Mouse (Mus musculus) hindbrain, postnatal 0 days (tissue): ENCODE measurements at regions not wholly inside any gene's neighbourhood (a gene's known extent, or its start where the extent isn't known, plus 50 kb on each side); places are given as distances from the start of the nearest gene placed in this dataset.

ENCODE experiments used
- ATAC-seq: fragments of 200-750 bp; cut with Nextera tagmentation; 2 replicates; pipeline ENCODE4 v1.8.0; 2017; ENCODE audit warnings: mild to moderate bottlenecking, moderate TSS enrichment, moderate library complexity
- DNase-seq: peaks from one replicate; pipeline ENCODE4 v3.0.0-alpha.2; 2015; ENCODE audit warnings: low spot score
- H3K27ac ChIP-seq: fragments of 300-500 bp; sonication (generic); 2 replicates; pipeline ENCODE4 v1.5.1; 2014; ENCODE audit warnings: mild to moderate bottlenecking
- H3K27me3 ChIP-seq: fragments of 300-500 bp; sonication (generic); 2 replicates; pipeline ENCODE4 v1.6.1; 2014; ENCODE audit warnings: low read length, mixed read lengths; ENCODE audit not compliant: insufficient read depth
- H3K36me3 ChIP-seq: fragments of 300-500 bp; sonication (generic); 2 replicates; pipeline ENCODE4 v1.6.1; 2014; ENCODE audit warnings: low read length, mixed read lengths; ENCODE audit not compliant: insufficient read depth
- H3K4me1 ChIP-seq: fragments of 300-500 bp; sonication (generic); 2 replicates; pipeline ENCODE4 v1.6.1; 2014; ENCODE audit warnings: antibody characterized with exemption, low read length, mixed read lengths; ENCODE audit not compliant: insufficient read depth
- H3K4me2 ChIP-seq: fragments of 300-500 bp; sonication (generic); 2 replicates; pipeline ENCODE4 v1.6.1; 2014; ENCODE audit warnings: low read depth, mild to moderate bottlenecking, low read length, moderate library complexity, mixed read lengths
- H3K4me3 ChIP-seq: fragments of 300-500 bp; sonication (generic); 2 replicates; pipeline ENCODE4 v1.5.1; 2014; ENCODE audit warnings: low read length
- H3K9ac ChIP-seq: fragments of 300-500 bp; sonication (generic); replicated peaks from 2 replicates; pipeline ENCODE4 v1.6.1; 2014; ENCODE audit warnings: mild to moderate bottlenecking, low read length, moderate library complexity, mixed read lengths
- H3K9me3 ChIP-seq: fragments of 300-500 bp; sonication (generic); 2 replicates; pipeline ENCODE4 v1.6.1; 2016; ENCODE audit warnings: low read length, mixed read lengths
- CTCF ChIP-seq: IDR thresholded peaks from 2 replicates; pipeline ENCODE4 v1.5.1; 2016; ENCODE audit warnings: antibody characterized with exemption, control low read depth, low read depth
- WGBS: fragments of 180-500 bp; shearing (Covaris S2); extraction: QIAGEN DNeasy Blood & Tissue Kit; methylation state at CpG from one replicate; pipeline ENCODE4 v1.1.7; 2014; 5-methylcytosine and 5-hydroxymethylcytosine counted together

DNA sequence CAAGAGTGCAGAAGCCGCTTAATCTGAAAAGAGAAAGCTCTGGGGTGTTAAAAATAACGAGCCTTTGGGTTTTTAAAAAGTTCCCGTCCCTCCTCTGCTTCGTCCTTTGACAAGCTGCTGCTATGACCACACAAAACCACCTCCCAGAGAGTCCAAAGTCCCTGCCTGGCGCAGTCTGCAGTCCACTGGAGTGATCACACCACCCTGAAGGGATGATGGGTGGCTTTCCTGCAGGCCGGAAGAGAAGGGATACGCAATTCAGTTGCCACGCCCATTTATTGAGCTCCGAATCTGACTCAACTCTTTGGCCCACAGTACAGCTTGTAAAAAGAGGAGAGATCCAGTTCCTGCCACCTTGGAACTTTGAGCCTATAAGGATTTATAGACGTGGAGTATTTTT is 77.4 kb upstream of the Ppm1b start:
- TF ChIP-seq CTCF: no peak
- Histone ChIP-seq H3K4me1 (no peaks in the 10 kb centered on the region), H3K4me3 (no peak overlapping the region), H3K27ac (no peak overlapping the region), H3K27me3 (no peaks in the 10 kb centered on the region), H3K4me2 (no peak overlapping the region), H3K9ac (no peak overlapping the region), H3K36me3 (no peaks in the 10 kb centered on the region), H3K9me3 (no peaks in the 10 kb centered on the region)
- DNase-seq (no peak), ATAC-seq (no peak)
- WGBS: 89% methylated on average over 10 of the region's 10 CpGs

DNA sequence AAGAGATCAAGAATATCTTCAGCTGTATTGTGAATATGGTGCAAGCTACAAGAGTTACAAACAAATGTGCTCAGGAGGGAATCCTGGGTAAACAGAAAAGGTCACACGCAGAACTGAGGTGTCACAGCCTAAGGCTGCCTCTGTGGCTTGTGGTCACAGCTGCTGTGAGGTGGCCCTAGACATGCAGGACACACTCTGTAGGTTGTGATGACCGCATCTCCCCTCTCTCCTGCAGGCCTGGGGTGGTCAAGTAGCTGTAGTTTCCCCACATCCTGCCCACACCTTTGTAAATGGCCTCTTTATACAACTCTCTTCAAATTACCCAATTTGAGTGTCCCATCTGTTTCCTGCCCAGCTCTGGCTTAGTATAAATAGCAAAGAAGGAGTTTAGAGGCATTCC is 75.6 kb upstream of the Ppm1b start:
- H3K4me2 ChIP-seq: no peak overlapping the region
- no peak for DNase-seq
- H3K9ac ChIP-seq: no peak overlapping the region
- 82% methylated on average over 2 of the region's 2 CpGs for WGBS
- no peak for TF ChIP-seq CTCF
- ATAC-seq: no peak
- no peaks in the 10 kb centered on the region for H3K27me3 ChIP-seq
- no peak overlapping the region for H3K27ac ChIP-seq
- H3K36me3 ChIP-seq: no peaks in the 10 kb centered on the region
- H3K4me1 ChIP-seq: no peaks in the 10 kb centered on the region
- no peak overlapping the region for H3K4me3 ChIP-seq
- no peaks in the 10 kb centered on the region for H3K9me3 ChIP-seq

- no peaks in the 10 kb centered on the region for H3K36me3 ChIP-seq
- H3K27ac ChIP-seq: no peak overlapping the region
- no peak overlapping the region for H3K9ac ChIP-seq
- H3K9me3 ChIP-seq: no peaks in the 10 kb centered on the region
- H3K27me3 ChIP-seq: no peaks in the 10 kb centered on the region
- DNase-seq: no peak
- no peak overlapping the region for H3K4me2 ChIP-seq
- WGBS: 86% methylated on average over 5 of the region's 5 CpGs
- H3K4me3 ChIP-seq: no peak overlapping the region
- ATAC-seq: no peak
- H3K4me1 ChIP-seq: no peaks in the 10 kb centered on the region
- no peak for TF ChIP-seq CTCF
Measured at GRCm38 (mm10) chr17:84888525-84888924, 68.0 kb upstream of the Ppm1b start.

DNA sequence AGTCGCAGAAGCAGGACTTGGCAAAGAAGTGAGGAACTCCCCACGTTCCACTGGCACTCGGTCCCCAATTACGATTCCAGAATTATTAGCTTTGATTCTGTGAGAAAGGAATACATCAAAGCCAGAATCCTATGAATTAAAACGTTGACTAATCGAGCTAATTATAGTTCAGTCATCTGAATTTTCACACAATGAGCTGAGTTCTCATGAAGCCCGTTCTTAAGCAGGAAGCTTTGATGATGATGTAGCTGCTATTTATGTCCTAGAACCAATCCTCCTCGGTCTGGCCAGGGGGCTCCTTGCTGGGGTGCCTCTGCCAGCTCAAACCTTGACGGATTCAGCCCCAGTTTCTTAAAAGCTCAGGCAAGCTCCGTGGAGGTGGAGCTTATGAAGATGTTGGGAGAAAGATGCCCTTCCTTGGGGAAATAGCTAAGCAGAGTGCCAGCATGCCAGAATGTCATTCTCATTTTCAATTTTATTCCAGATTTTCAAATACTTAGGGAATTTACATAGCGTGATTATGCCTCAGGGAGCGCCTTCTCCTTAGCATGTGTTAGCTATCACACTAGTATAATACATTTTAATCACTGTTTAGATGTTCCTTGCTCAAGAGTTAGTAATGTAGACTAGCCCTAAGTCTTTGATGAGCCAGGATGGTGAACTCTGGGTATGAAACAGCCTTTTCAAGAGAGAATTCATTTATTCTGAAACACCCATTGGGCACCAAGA is 65.5 kb upstream of the Ppm1b start:
- no peak overlapping the region for H3K9ac ChIP-seq
- no peaks in the 10 kb centered on the region for H3K27me3 ChIP-seq
- ATAC-seq (no peak), DNase-seq (peak; percentile 8)
- TF ChIP-seq CTCF: no peak
- no peaks in the 10 kb centered on the region for H3K4me1 ChIP-seq
- H3K27ac ChIP-seq: no peak overlapping the region
- no peaks in the 10 kb centered on the region for H3K9me3 ChIP-seq
- no peaks in the 10 kb centered on the region for H3K36me3 ChIP-seq
- WGBS: 64% methylated on average over 12 of the region's 12 CpGs
- no peak overlapping the region for H3K4me3 ChIP-seq
- H3K4me2 ChIP-seq: no peak overlapping the region

DNA sequence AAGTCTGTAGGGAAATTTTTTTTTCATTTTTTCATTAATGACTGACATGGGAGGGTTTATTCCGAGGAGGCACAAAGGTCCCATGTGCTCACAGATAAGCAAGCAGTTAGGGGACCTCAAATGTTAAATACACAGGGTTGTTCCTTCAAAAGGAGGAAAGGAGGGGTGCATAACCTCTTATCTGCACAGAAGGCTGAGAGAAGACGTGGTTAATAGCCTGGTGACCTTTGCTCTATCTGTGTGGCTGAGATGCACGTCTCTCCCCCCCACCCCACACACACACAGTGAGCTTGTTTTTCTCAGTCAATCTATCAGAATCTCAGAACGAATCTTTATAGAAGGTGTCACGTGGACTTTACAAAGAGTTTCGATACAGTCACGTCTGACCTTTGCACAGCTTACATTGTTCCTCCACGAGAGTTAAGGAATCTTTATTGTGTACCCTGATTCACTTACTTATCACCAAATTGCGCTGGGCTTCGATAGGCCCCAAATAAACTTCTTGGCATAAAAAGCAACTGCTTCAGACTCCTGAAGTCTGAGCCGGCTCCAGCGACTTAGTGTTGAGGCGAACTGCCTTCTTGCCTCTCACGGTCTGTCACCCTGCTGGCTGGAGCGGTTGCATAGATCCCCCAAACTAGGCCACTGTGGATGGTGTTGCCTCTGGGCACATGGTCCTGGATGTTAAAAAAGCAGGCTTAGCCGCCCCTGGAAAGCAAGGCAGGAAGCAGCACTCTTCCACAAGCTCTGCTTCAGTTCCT is 63.1 kb upstream of the Ppm1b start:
- Histone ChIP-seq H3K9ac (no peak overlapping the region), H3K4me3 (no peak overlapping the region), H3K36me3 (no peaks in the 10 kb centered on the region), H3K4me2 (no peak overlapping the region), H3K27me3 (no peaks in the 10 kb centered on the region), H3K27ac (no peak overlapping the region), H3K4me1 (no peaks in the 10 kb centered on the region), H3K9me3 (no peaks in the 10 kb centered on the region)
- no peak for DNase-seq
- 73% methylated on average over 16 of the region's 16 CpGs for WGBS
- ATAC-seq: no peak
- no peak for TF ChIP-seq CTCF

GRCm38 (mm10) chr17:84895526-84895925 is 61.0 kb upstream of the Ppm1b start:
- no peak overlapping the region for H3K27ac ChIP-seq
- H3K27me3 ChIP-seq: no peaks in the 10 kb centered on the region
- no peak overlapping the region for H3K4me2 ChIP-seq
- no peak overlapping the region for H3K9ac ChIP-seq
- WGBS: 83% methylated on average over 3 of the region's 3 CpGs
- H3K9me3 ChIP-seq: no peaks in the 10 kb centered on the region
- no peak overlapping the region for H3K4me3 ChIP-seq
- no peaks in the 10 kb centered on the region for H3K36me3 ChIP-seq
- H3K4me1 ChIP-seq: no peaks in the 10 kb centered on the region
- no peak for TF ChIP-seq CTCF
- ATAC-seq (no peak), DNase-seq (no peak)

DNA sequence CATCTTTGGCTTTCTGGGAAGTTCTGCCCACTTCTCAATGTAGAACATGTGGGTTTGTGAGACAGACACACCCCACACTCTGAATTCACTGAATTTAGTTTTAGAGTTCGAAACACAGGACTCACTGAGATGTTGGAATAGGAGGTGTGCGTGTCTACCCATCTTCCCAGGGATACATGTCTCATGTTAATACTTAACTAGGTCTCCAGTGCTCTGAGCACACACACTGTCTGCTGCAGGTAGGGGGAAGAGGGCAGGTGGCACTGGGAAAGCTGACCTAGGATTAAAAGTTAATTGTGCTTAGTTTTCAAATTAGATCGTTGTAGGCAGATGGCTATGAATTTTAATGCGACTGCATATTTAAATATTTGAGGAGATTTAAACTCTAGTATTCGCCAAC is 60.0 kb upstream of the Ppm1b start:
- Histone ChIP-seq H3K4me3 (no peak overlapping the region), H3K4me2 (no peak overlapping the region), H3K36me3 (no peaks in the 10 kb centered on the region), H3K9me3 (no peaks in the 10 kb centered on the region), H3K27me3 (no peaks in the 10 kb centered on the region), H3K4me1 (no peaks in the 10 kb centered on the region), H3K9ac (no peak overlapping the region), H3K27ac (no peak overlapping the region)
- TF ChIP-seq CTCF: no peak
- 85% methylated on average over 5 of the region's 5 CpGs for WGBS
- ATAC-seq (no peak), DNase-seq (no peak)
